Mouse (Mus musculus): ENCODE data around the gene Ldb2. TPM values are rescaled to one million over a fixed set of nuclear protein-coding genes. Genes with fewer than 3 reads are reported as not detected.

Ldb2 gene
- polyA plus RNA-seq, 1 experiment from 2014 or later: 91.7 TPM

DNA sequence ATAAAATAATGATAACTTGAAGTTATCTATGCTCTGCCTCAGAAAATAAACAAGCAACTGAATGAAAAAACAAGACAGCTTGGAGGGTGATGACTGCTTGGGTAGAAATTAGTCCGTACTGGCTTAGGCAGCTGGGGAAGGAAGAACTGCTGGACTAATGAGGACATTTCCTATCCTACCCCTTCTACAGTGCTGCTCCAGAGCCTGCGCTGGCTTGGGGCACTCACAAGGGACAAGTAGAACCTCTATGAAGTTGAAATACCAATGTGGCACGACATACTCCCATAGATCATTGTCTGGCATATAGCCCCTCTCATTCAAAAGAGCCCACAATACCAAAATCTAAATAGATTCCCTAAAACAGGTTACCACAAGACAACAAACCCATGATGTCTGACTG, 131.6 kb downstream of the Ldb2 start:
- Histone ChIP-seq H3K9ac (replicated peaks; ENCODE audit: low read depth) (no peak overlapping the region), H3K4me1 (ENCODE audit: insufficient read depth, low read depth, low read length) (no peaks in the 10 kb centered on the region), H3K9me3 (ENCODE audit: low read length) (no peaks in the 10 kb centered on the region), H3K36me3 (ENCODE audit: insufficient read depth, low read length) (no peaks in the 10 kb centered on the region), H3K4me2 (replicated peaks; ENCODE audit: low read depth, low read length) (no peak overlapping the region), H3K4me3 (ENCODE audit: low read depth, low read length) (no peak overlapping the region), H3K27me3 (replicated peaks; ENCODE audit: insufficient read depth, low read length) (no peaks in the 10 kb centered on the region), H3K27ac (ENCODE audit: low read length) (no peak overlapping the region)
- WGBS: 73% methylated on average over 3 of the region's 3 CpGs
- TF ChIP-seq EP300 (IDR thresholded peaks at IDR 0.05): no peak
- no peak for TF ChIP-seq CTCF (IDR thresholded peaks at IDR 0.05)
- ATAC-seq (no peak), DNase-seq (ENCODE audit: low spot score) (no peak)

DNA sequence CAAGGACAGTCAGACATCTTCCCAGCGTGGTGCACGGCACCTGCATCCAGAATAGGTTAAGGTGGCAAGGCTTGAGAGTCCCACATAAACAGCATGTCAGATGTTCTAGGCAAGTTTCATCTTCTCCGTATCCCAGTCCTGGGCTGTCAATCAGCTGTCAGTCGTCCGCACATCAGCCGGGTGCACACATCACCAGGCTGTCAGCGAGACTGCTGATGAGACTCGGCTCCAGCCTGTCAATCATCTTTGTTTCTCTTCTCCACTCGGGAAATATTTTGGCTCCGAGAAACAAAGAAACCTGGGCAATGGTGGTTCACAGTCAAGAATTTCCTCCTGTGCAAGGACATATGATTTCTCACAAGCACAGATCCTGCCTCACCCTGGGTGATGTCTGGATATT, 132.1 kb downstream of the Ldb2 start:
- TF ChIP-seq EP300 (IDR thresholded peaks at IDR 0.05) (no peak), CTCF (IDR thresholded peaks at IDR 0.05) (no peak)
- no peaks in the 10 kb centered on the region for H3K36me3 ChIP-seq (ENCODE audit: insufficient read depth, low read length)
- H3K27ac ChIP-seq (ENCODE audit: low read length): no peak overlapping the region
- DNase-seq (ENCODE audit: low spot score) (no peak), ATAC-seq (no peak)
- H3K9me3 ChIP-seq (ENCODE audit: low read length): no peaks in the 10 kb centered on the region
- no peak overlapping the region for H3K4me2 ChIP-seq (replicated peaks; ENCODE audit: low read depth, low read length)
- no peaks in the 10 kb centered on the region for H3K4me1 ChIP-seq (ENCODE audit: insufficient read depth, low read depth, low read length)
- no peak overlapping the region for H3K4me3 ChIP-seq (ENCODE audit: low read depth, low read length)
- 79% methylated on average over 10 of the region's 10 CpGs for WGBS
- H3K27me3 ChIP-seq (replicated peaks; ENCODE audit: insufficient read depth, low read length): no peaks in the 10 kb centered on the region
- no peak overlapping the region for H3K9ac ChIP-seq (replicated peaks; ENCODE audit: low read depth)

DNA sequence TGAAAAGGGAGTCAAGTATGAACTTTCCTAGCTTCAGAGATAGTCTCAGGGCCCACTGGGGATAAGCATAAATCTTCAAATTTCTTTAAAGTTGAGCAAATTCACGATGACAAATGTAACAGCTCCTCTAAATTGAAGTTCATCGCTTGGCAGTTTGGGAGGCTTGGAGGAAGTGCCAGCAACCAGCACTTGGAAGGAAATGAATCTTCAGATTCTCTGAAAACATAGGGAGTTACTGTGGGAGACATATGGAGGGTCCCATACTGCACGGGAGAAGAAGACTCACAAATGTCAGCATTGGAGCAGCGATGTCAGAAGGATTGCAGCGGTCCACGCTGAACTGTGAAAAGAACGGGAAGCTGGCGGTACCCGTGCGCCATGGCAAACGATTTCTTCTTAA, 139.8 kb downstream of the Ldb2 start:
- ATAC-seq (no peak), DNase-seq (ENCODE audit: low spot score) (no peak)
- no peak overlapping the region for H3K27ac ChIP-seq (ENCODE audit: low read length)
- H3K4me3 ChIP-seq (ENCODE audit: low read depth, low read length): no peak overlapping the region
- H3K9ac ChIP-seq (replicated peaks; ENCODE audit: low read depth): no peak overlapping the region
- 86% methylated on average over 11 of the region's 11 CpGs for WGBS
- no peak overlapping the region for H3K4me2 ChIP-seq (replicated peaks; ENCODE audit: low read depth, low read length)
- no peaks in the 10 kb centered on the region for H3K27me3 ChIP-seq (replicated peaks; ENCODE audit: insufficient read depth, low read length)
- no peak for TF ChIP-seq CTCF (IDR thresholded peaks at IDR 0.05)
- no peak for TF ChIP-seq EP300 (IDR thresholded peaks at IDR 0.05)
- H3K4me1 ChIP-seq (ENCODE audit: insufficient read depth, low read depth, low read length): no peaks in the 10 kb centered on the region
- no peaks in the 10 kb centered on the region for H3K9me3 ChIP-seq (ENCODE audit: low read length)
- no peaks in the 10 kb centered on the region for H3K36me3 ChIP-seq (ENCODE audit: insufficient read depth, low read length)

DNA sequence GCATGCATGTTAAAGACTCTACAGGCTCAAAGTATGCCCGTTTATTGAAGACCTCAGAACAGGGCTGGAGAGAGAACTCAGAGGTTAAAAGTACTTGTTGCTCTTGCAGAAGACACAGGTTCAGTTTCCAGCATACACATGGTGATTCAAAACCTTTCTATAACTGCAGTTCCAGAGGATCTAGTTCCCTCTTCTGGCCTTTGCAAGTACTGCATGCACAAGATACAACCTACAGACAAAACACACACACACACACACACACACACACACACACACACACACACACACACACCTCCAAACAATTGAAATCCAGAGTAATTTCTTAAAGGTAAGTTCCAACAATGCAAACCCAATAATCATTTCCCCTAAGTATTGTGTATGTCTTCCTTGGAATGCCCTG, 142.8 kb downstream of the Ldb2 start:
- Histone ChIP-seq H3K9ac (replicated peaks; ENCODE audit: low read depth) (no peak overlapping the region), H3K36me3 (ENCODE audit: insufficient read depth, low read length) (no peaks in the 10 kb centered on the region), H3K9me3 (ENCODE audit: low read length) (no peaks in the 10 kb centered on the region), H3K4me1 (ENCODE audit: insufficient read depth, low read depth, low read length) (no peaks in the 10 kb centered on the region), H3K27ac (ENCODE audit: low read length) (no peak overlapping the region), H3K27me3 (replicated peaks; ENCODE audit: insufficient read depth, low read length) (no peaks in the 10 kb centered on the region), H3K4me2 (replicated peaks; ENCODE audit: low read depth, low read length) (no peak overlapping the region), H3K4me3 (ENCODE audit: low read depth, low read length) (no peak overlapping the region)
- DNase-seq (ENCODE audit: low spot score) (no peak), ATAC-seq (no peak)
- TF ChIP-seq CTCF (IDR thresholded peaks at IDR 0.05) (peak; percentile 49), EP300 (IDR thresholded peaks at IDR 0.05) (no peak)
- WGBS: 90% methylated on average over 1 of the region's 1 CpGs

DNA sequence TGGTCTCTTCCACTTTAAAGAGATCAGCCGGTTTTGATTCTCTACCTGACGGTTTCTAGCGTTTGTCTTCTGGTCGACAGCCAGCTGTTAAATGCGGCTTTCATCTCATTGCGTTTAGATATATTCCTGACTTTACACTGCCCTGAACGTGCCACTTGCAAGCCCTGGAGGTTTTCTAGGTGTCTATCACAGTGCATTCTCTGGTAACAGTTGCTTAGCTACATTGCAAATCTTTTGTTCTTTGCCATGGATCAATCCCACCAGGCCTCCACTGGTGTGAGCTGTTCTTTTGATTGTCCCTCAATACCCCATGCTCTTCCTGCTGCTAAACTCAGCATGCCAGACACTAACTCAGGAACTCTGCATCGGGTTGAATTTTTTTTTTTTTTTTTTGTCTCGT, 145.1 kb downstream of the Ldb2 start:
- WGBS: 44% methylated on average over 9 of the region's 9 CpGs
- Histone ChIP-seq H3K9me3 (ENCODE audit: low read length) (no peaks in the 10 kb centered on the region), H3K4me2 (replicated peaks; ENCODE audit: low read depth, low read length) (no peak overlapping the region), H3K36me3 (ENCODE audit: insufficient read depth, low read length) (no peaks in the 10 kb centered on the region), H3K4me1 (ENCODE audit: insufficient read depth, low read depth, low read length) (no peaks in the 10 kb centered on the region), H3K27ac (ENCODE audit: low read length) (no peak overlapping the region), H3K9ac (replicated peaks; ENCODE audit: low read depth) (no peak overlapping the region), H3K4me3 (ENCODE audit: low read depth, low read length) (no peak overlapping the region), H3K27me3 (replicated peaks; ENCODE audit: insufficient read depth, low read length) (no peaks in the 10 kb centered on the region)
- TF ChIP-seq EP300 (IDR thresholded peaks at IDR 0.05) (no peak), CTCF (IDR thresholded peaks at IDR 0.05) (no peak)
- ATAC-seq: no peak
- no peak for DNase-seq (ENCODE audit: low spot score)

DNA sequence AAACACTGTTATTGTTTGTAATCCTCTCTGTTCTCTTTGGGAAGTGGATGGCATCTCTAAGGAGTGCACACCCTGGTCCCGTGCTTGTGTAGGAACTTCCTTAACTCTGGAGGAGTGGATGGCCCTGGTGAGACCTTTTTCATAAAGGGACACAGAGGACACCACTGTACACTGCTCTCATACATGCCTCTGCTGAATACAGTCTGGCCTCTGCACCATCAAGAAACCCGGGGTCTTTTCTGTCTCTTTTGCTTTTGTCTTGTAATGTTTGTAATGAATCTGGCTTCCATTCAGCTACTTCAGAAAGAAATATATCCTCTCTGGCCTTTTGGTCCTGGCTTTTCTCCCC, 152.7 kb downstream of the Ldb2 start:
- Histone ChIP-seq H3K27ac (ENCODE audit: low read length) (no peak overlapping the region), H3K4me1 (ENCODE audit: insufficient read depth, low read depth, low read length) (no peaks in the 10 kb centered on the region), H3K9me3 (ENCODE audit: low read length) (no peaks in the 10 kb centered on the region), H3K9ac (replicated peaks; ENCODE audit: low read depth) (no peak overlapping the region), H3K4me2 (replicated peaks; ENCODE audit: low read depth, low read length) (no peak overlapping the region), H3K36me3 (ENCODE audit: insufficient read depth, low read length) (no peaks in the 10 kb centered on the region), H3K27me3 (replicated peaks; ENCODE audit: insufficient read depth, low read length) (no peaks in the 10 kb centered on the region), H3K4me3 (ENCODE audit: low read depth, low read length) (no peak overlapping the region)
- no peak for TF ChIP-seq CTCF (IDR thresholded peaks at IDR 0.05)
- TF ChIP-seq EP300 (IDR thresholded peaks at IDR 0.05): no peak
- DNase-seq (ENCODE audit: low spot score) (no peak), ATAC-seq (no peak)
- 45% methylated on average over 2 of the region's 2 CpGs for WGBS

Measured in lung, postnatal 0 days (tissue).